Mouse (Mus musculus) hindbrain, embryonic 16.5 days (tissue): ENCODE measurements around the gene Bak1. TPM values are rescaled to one million over a fixed set of nuclear protein-coding genes. Genes with fewer than 3 reads are reported as not detected.
"Not testable (repeated sequence)": the region's sequence is repeated elsewhere in the genome, so short reads cannot be mapped to it uniquely, and the experiment has no call there.

Experiments
- ATAC-seq: fragments of 200-750 bp; cut with Nextera tagmentation; 2 replicates; pipeline ENCODE4 v1.8.0; 2017; ENCODE audit warnings: moderate TSS enrichment, moderate library complexity
- H3K27ac ChIP-seq: fragments of 300-500 bp; sonication (generic); 2 replicates; pipeline ENCODE4 v1.5.1; 2014; ENCODE audit warnings: low read depth, mild to moderate bottlenecking, control low read depth, low read length, moderate library complexity
- H3K27me3 ChIP-seq: fragments of 300-500 bp; sonication (generic); replicated peaks from 2 replicates; pipeline ENCODE4 v1.6.1; 2014; ENCODE audit warnings: low read length; ENCODE audit not compliant: control insufficient read depth, insufficient read depth
- H3K36me3 ChIP-seq: fragments of 300-500 bp; sonication (generic); 2 replicates; pipeline ENCODE4 v1.6.1; 2014; ENCODE audit warnings: mild to moderate bottlenecking, low read length, moderate library complexity, mixed read lengths; ENCODE audit not compliant: control insufficient read depth, insufficient read depth
- H3K4me1 ChIP-seq: fragments of 300-500 bp; sonication (generic); 2 replicates; pipeline ENCODE4 v1.6.1; 2014; ENCODE audit warnings: low read depth, low read length; ENCODE audit not compliant: control insufficient read depth, insufficient read depth
- H3K4me2 ChIP-seq: fragments of 300-500 bp; sonication (generic); 2 replicates; pipeline ENCODE4 v1.6.1; 2014; ENCODE audit warnings: mild to moderate bottlenecking, low read length, control low read depth, moderate library complexity
- H3K4me3 ChIP-seq: fragments of 300-500 bp; sonication (generic); 2 replicates; pipeline ENCODE4 v1.5.1; 2014; ENCODE audit warnings: mild to moderate bottlenecking, low read length, control low read depth, moderate library complexity
- H3K9ac ChIP-seq: fragments of 300-500 bp; sonication (generic); 2 replicates; pipeline ENCODE4 v1.6.1; 2014; ENCODE audit warnings: low read depth, mild to moderate bottlenecking, control low read depth, low read length, moderate library complexity
- H3K9me3 ChIP-seq: fragments of 300-500 bp; sonication (generic); 2 replicates; pipeline ENCODE4 v1.6.1; 2014; ENCODE audit warnings: mild to moderate bottlenecking, low read length, moderate library complexity; ENCODE audit not compliant: control insufficient read depth
- WGBS: fragments of 180-500 bp; shearing (Covaris S2); extraction: QIAGEN DNeasy Blood & Tissue Kit; methylation state at CpG from one replicate; pipeline ENCODE4 v1.1.7; 2014; 5-methylcytosine and 5-hydroxymethylcytosine counted together
- polyA plus RNA-seq: library from polyadenylated mRNA; unstranded; fragments of >200 nt; fragmentation: Nextera tagmentation; extraction: Ambion mirVana; gene quantifications from 2 replicates; pipeline ENCODE4 v1.2.1, GENCODE M21; 2015

Gene Bak1
- polyA plus RNA-seq, 1 experiment from 2014 or later: 4.1 TPM

DNA sequence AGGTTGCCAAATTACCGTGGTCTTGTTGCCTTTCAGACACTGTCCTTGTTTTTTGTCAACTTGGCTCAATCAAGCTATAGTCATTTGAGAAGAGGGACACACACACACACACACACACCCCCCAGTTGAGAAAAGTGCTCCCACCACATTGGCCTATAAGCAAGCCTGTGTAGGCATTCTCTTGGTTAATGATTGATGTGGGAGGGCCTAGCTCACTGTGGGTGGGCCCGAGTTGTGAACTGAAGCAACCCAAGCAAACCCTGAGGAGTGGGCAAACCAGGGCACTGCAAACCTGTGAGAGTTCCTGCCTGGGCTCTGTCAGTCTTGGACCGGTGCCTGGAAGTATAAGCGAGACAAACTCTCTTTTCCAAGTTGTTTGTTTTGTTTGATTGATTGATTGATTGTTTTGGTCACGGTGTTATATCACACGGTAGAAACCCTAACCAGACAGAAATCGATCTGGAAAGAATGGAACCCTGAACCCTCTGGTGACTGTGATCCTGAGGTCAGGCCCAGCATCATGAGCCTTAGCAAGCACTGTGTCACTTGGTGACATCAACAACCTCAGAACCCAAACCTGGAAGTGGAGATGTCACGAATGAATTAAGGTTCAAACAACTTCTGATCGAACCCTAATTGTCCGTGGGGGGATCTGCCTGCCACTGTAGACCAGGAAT is 43.2 kb downstream of the Bak1 start:
- Histone ChIP-seq H3K9me3 (no peaks in the 10 kb centered on the region), H3K27me3 (no peaks in the 10 kb centered on the region), H3K36me3 (no peaks in the 10 kb centered on the region), H3K4me2 (no peak overlapping the region), H3K9ac (no peak overlapping the region), H3K4me3 (no peak overlapping the region), H3K4me1 (no peaks in the 10 kb centered on the region), H3K27ac (no peak overlapping the region)
- ATAC-seq: no peak
- whole genome bisulfite sequencing: 70% methylated on average over 10 of the region's 10 CpGs

DNA sequence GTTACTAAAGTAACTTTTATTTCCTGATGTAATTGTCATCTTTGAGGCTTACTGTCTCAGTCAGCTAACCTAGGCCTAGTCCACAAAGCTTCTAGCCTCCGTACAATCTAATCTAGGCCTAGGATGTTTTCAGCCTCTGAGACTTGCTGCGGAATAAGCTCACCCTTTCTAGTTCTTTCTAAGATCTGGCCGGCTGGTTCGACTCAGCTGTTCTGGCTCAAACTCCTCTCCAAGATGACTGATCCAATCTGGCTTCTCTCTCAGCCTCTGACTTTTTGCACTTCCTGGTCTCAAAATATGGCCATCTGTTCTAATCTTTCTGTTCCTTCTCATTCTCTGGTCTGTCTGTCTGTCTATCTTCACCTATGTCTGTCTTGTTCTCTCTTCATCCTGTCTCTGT is 45.4 kb downstream of the Bak1 start:
- H3K4me3 ChIP-seq: no peak overlapping the region
- H3K4me2 ChIP-seq: no peak overlapping the region
- H3K27ac ChIP-seq: no peak overlapping the region
- H3K4me1 ChIP-seq: no peaks in the 10 kb centered on the region
- H3K36me3 ChIP-seq: peaks cover 4% of the 10 kb centered on the region; the same call in 1 of the 2 replicates
- ATAC-seq: no peak
- no peak overlapping the region for H3K9ac ChIP-seq
- H3K9me3 ChIP-seq: no peaks in the 10 kb centered on the region
- no peaks in the 10 kb centered on the region for H3K27me3 ChIP-seq
- WGBS: 90% methylated on average over 4 of the region's 4 CpGs

DNA sequence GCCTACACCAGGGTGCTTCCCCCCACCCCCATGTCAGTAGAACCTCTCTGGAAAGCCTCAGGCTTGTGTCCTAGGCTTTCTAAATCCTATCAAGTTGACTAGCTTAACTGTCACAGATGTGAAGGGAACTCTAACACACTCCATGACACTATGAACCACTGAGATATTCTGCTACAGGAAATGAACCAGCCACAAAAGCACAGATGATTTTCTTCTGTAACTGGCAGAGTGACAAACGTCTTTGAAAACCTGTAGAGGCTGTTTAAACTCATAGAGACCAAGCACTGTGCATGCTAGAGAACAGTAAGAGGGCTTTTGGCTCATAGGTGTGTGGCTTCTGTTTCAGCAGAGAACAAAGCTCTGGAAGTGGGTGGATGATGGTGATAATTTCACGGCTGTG is 47.8 kb downstream of the Bak1 start:
- Histone ChIP-seq H3K27ac (no peak overlapping the region), H3K4me3 (no peak overlapping the region), H3K36me3 (peaks cover 14% of the 10 kb centered on the region), H3K9ac (no peak overlapping the region), H3K4me1 (peaks cover 6% of the 10 kb centered on the region), H3K4me2 (no peak overlapping the region), H3K27me3 (no peaks in the 10 kb centered on the region), H3K9me3 (no peaks in the 10 kb centered on the region)
- ATAC-seq: no peak
- WGBS: 77% methylated on average over 2 of the region's 2 CpGs

DNA sequence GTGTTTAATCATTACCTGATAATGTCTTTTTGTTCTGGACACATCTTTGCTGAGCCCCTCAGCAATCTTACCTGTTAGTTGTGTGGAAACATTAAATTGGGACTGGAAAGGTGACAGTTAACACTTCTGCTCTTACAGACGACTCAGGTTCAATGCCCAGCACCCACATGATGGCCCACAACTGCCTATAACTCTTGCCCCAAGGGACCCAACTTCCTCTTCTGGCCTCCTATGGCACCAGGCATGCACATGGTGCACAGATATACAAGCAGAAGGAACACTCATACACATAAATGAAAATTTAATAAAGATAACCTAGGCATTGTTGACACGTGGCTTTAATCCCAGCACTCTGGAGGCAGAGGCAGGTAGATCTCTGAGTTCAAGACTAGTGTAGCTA is 49.4 kb downstream of the Bak1 start:
- Histone ChIP-seq H3K4me1 (peaks cover 14% of the 10 kb centered on the region), H3K36me3 (peaks cover 24% of the 10 kb centered on the region), H3K27ac (no peak overlapping the region), H3K9ac (no peak overlapping the region), H3K27me3 (no peaks in the 10 kb centered on the region), H3K9me3 (no peaks in the 10 kb centered on the region), H3K4me2 (no peak overlapping the region), H3K4me3 (no peak overlapping the region)
- 86% methylated on average over 2 of the region's 2 CpGs for WGBS
- ATAC-seq: no peak

DNA sequence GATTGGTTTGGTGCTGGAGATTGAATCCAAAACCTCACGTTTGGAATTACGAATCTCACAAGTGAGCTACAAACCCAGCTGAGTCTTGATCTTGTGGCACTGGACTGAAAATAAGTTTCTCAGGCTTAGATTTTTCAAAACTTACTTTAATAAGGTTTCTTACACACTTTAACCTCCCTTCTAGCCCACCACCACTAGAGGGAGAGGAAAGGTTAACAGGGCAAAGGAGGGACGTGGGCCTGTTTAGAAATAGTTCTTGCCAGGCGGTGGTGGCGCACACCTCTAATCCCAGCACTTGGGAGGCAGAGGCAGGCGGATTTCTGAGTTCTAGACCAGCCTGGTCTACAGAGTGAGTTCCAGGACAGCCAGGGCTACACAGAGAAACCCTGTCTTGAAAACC is 51.5 kb downstream of the Bak1 start:
- Histone ChIP-seq H3K36me3 (peaks cover 24% of the 10 kb centered on the region), H3K4me1 (peaks cover 25% of the 10 kb centered on the region)
- H3K9me3 ChIP-seq, H3K4me3 ChIP-seq, H3K27ac ChIP-seq, ATAC-seq, H3K9ac ChIP-seq, H3K4me2 ChIP-seq, H3K27me3 ChIP-seq: not testable (repeated sequence)
- WGBS: 90% methylated on average over 6 of the region's 6 CpGs

GRCm38 (mm10) chr17:26975415-26975814 is 53.4 kb downstream of the Bak1 start:
- peaks cover 24% of the 10 kb centered on the region for H3K36me3 ChIP-seq

DNA sequence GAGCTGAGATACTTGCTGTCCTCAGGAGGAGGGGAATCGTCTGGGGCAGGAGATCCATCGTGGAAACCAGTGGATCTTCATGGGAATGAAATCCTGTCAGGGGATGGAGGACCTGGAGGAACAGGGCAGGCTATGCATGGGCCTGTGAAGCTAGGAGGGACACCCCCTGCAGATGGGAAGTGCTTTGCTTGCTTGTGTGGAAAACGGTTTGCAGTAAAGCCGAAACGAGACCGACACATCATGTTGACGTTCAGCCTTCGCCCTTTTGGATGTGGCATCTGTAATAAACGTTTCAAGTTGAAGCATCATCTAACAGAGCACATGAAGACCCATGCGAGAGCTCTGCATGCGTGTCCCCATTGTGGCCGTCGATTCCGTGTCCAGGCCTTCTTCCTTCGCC is 54.3 kb downstream of the Bak1 start:
- H3K4me3 ChIP-seq: no peak overlapping the region
- no peak overlapping the region for H3K9ac ChIP-seq
- no peak for ATAC-seq
- H3K9me3 ChIP-seq: no peaks in the 10 kb centered on the region
- peak overlapping the region; percentile 91; the same call in 1 of the 2 replicates for H3K4me2 ChIP-seq
- WGBS: 93% methylated on average over 15 of the region's 15 CpGs
- H3K36me3 ChIP-seq: peaks cover 25% of the 10 kb centered on the region
- H3K4me1 ChIP-seq: peaks cover 34% of the 10 kb centered on the region
- H3K27ac ChIP-seq: no peak overlapping the region
- H3K27me3 ChIP-seq: no peaks in the 10 kb centered on the region

More at GRCm38 (mm10) chr17:26975415-26975814, 53.4 kb downstream of the Bak1 start:
- Histone ChIP-seq H3K27ac (no peak overlapping the region), H3K9me3 (no peaks in the 10 kb centered on the region), H3K4me1 (peaks cover 34% of the 10 kb centered on the region), H3K9ac (no peak overlapping the region), H3K4me2 (no peak overlapping the region), H3K27me3 (no peaks in the 10 kb centered on the region), H3K4me3 (no peak overlapping the region)
- no peak for ATAC-seq

- peaks cover 34% of the 10 kb centered on the region for H3K4me1 ChIP-seq
- peaks cover 24% of the 10 kb centered on the region for H3K36me3 ChIP-seq
- H3K27ac ChIP-seq: peak within 1 kb of the TSS; percentile 76
- peak; percentile 99 for ATAC-seq
- peak within 1 kb of the TSS; percentile 82 for H3K9ac ChIP-seq
- no peaks in the 10 kb centered on the region for H3K27me3 ChIP-seq
- peak within 1 kb of the TSS; percentile 91 for H3K4me2 ChIP-seq
- WGBS: 0% methylated on average over 50 of the region's 75 CpGs
- H3K9me3 ChIP-seq: no peaks in the 10 kb centered on the region
- peak within 1 kb of the TSS; percentile 79 for H3K4me3 ChIP-seq
Observed at GRCm38 (mm10) chr17:26972703-26973574, 55.9 kb downstream of the Bak1 start, which contains the start of gene Zbtb9. TSS of gene Zbtb9 (plus strand) at chr17:26973167.

GRCm38 (mm10) chr17:26972107-26972506 is 56.7 kb downstream of the Bak1 start:
- Histone ChIP-seq H3K27me3 (no peaks in the 10 kb centered on the region), H3K27ac (peak overlapping the region; percentile 76), H3K36me3 (peaks cover 22% of the 10 kb centered on the region), H3K9ac (peak overlapping the region; percentile 82), H3K4me1 (peaks cover 34% of the 10 kb centered on the region), H3K9me3 (no peaks in the 10 kb centered on the region), H3K4me3 (peak overlapping the region; percentile 79), H3K4me2 (peak overlapping the region; percentile 91)
- no peak for ATAC-seq
- 8% methylated on average over 3 of the region's 3 CpGs for WGBS
